Mouse (Mus musculus) midbrain, embryonic 11.5 days (tissue): ENCODE results near the gene Tiam1. TPM values are rescaled to one million over a fixed set of nuclear protein-coding genes. Genes with fewer than 3 reads are reported as not detected.

Source experiments
- ATAC-seq: fragments of 200-750 bp; cut with Nextera tagmentation; 2 replicates; pipeline ENCODE4 v1.8.0; 2017; ENCODE audit warnings: moderate TSS enrichment, moderate library complexity; ENCODE audit not compliant: low FRiP score
- DNase-seq: peaks from one replicate; pipeline ENCODE4 v3.0.0; 2015; ENCODE audit warnings: low spot score; ENCODE audit errors: missing footprints
- H3K27ac ChIP-seq: fragments of 300-500 bp; sonication (generic); 2 replicates; pipeline ENCODE4 v1.5.1; 2014; ENCODE audit warnings: low read depth, low read length
- H3K27me3 ChIP-seq: fragments of 300-500 bp; sonication (generic); 2 replicates; pipeline ENCODE4 v1.6.1; 2014; ENCODE audit warnings: mild to moderate bottlenecking, low read length, moderate library complexity, mixed read lengths; ENCODE audit not compliant: control insufficient read depth, insufficient read depth
- H3K36me3 ChIP-seq: fragments of 300-500 bp; sonication (generic); 2 replicates; pipeline ENCODE4 v1.6.1; 2014; ENCODE audit warnings: mild to moderate bottlenecking, low read length, moderate library complexity, mixed read lengths; ENCODE audit not compliant: control insufficient read depth, insufficient read depth
- H3K4me1 ChIP-seq: fragments of 300-500 bp; sonication (generic); 2 replicates; pipeline ENCODE4 v1.6.1; 2014; ENCODE audit warnings: low read length; ENCODE audit not compliant: control insufficient read depth, insufficient read depth
- H3K4me2 ChIP-seq: fragments of 300-500 bp; sonication (generic); 2 replicates; pipeline ENCODE4 v1.6.1; 2014; ENCODE audit warnings: mild to moderate bottlenecking, moderate library complexity
- H3K4me3 ChIP-seq: fragments of 300-500 bp; sonication (generic); 2 replicates; pipeline ENCODE4 v1.5.1; 2014; ENCODE audit warnings: low read depth, low read length
- H3K9ac ChIP-seq: fragments of 300-500 bp; sonication (generic); 2 replicates; pipeline ENCODE4 v1.6.1; 2014; ENCODE audit warnings: low read length
- H3K9me3 ChIP-seq: fragments of 300-500 bp; sonication (generic); 2 replicates; pipeline ENCODE4 v1.6.1; 2016; ENCODE audit warnings: low read length; ENCODE audit not compliant: control insufficient read depth
- WGBS: fragments of 180-500 bp; shearing (Covaris S2); extraction: QIAGEN DNeasy Blood & Tissue Kit; methylation state at CpG from one replicate; pipeline ENCODE4 v1.1.7; 2014; 5-methylcytosine and 5-hydroxymethylcytosine counted together
- polyA plus RNA-seq: library from polyadenylated mRNA; unstranded; fragments of >200 nt; fragmentation: Nextera tagmentation; extraction: Ambion mirVana; gene quantifications from 2 replicates; pipeline ENCODE4 v1.2.1, GENCODE M21; 2014

Gene Tiam1
- polyA plus RNA-seq, 1 experiment from 2014 or later, result 14.2 TPM

- H3K4me2 ChIP-seq, result no peak overlapping the region
- H3K4me1 ChIP-seq, result no peaks in the 10 kb centered on the region
- DNase-seq (no peak), ATAC-seq (no peak)
- H3K9me3 ChIP-seq, result no peaks in the 10 kb centered on the region
- H3K27ac ChIP-seq, result no peak overlapping the region
- no peak overlapping the region for H3K9ac ChIP-seq
- H3K27me3 ChIP-seq, result no peaks in the 10 kb centered on the region
- H3K36me3 ChIP-seq, result no peaks in the 10 kb centered on the region
- no peak overlapping the region for H3K4me3 ChIP-seq
- 93% methylated on average over 10 of the region's 10 CpGs for WGBS
Measured at GRCm38 (mm10) chr16:90042874-90043273, 100.7 kb downstream of the Tiam1 start.

DNA sequence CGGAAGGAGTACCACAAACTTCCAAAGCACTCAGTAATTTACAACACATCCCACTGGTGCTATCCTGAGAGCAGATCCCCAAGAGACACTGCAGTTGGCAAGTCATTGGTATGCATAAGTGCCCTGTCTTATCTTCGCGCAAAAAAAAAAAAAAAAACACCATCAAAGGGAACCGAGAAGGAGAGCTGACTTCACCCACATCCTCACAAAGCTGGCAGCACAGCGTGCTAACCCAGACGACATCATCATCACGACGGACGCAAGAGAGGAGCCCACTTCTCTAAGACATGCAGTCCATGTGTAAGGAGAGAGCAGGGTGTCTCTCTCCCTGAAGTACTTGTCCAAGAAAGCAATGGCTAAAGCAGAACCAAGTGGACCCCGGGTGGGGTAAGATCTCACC is 101.2 kb downstream of the Tiam1 start:
- no peak for DNase-seq
- Histone ChIP-seq H3K9ac (no peak overlapping the region), H3K27me3 (no peaks in the 10 kb centered on the region), H3K4me3 (no peak overlapping the region), H3K4me2 (no peak overlapping the region), H3K9me3 (no peaks in the 10 kb centered on the region), H3K36me3 (no peaks in the 10 kb centered on the region), H3K4me1 (no peaks in the 10 kb centered on the region), H3K27ac (no peak overlapping the region)
- ATAC-seq, result no peak
- WGBS, result 89% methylated on average over 10 of the region's 10 CpGs

DNA sequence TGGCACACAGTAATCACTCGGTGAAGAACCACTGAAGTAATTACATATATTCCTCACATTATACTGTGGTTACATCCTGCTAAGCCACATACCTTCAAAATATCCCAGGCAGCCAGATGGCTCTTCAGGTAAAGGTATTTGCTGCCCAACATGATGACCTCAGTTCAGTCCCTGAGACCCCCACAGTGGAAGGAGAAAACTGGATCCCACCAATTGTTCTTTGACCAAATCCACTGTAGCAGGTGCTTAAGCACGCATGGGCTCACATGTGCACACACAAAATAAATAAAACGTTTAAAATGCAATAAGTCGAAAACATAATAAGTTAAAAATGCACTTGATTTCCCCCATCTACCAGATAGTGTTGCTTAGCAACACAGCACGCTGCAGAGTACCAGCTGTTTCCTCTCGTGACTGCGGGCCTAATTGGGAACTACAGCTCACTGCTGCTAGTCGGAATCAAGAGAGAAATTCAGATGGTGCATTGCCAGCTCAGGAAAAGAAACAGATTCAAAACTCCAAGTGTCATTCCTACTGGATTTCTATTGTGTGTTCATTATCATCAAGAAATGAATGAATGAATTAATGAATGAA is 102.7 kb downstream of the Tiam1 start:
- no peak for ATAC-seq
- no peaks in the 10 kb centered on the region for H3K9me3 ChIP-seq
- 83% methylated on average over 8 of the region's 8 CpGs for WGBS
- H3K4me2 ChIP-seq, result no peak overlapping the region
- H3K27ac ChIP-seq, result no peak overlapping the region
- no peak overlapping the region for H3K9ac ChIP-seq
- no peaks in the 10 kb centered on the region for H3K27me3 ChIP-seq
- no peaks in the 10 kb centered on the region for H3K4me1 ChIP-seq
- no peaks in the 10 kb centered on the region for H3K36me3 ChIP-seq
- no peak for DNase-seq
- H3K4me3 ChIP-seq, result no peak overlapping the region

GRCm38 (mm10) chr16:90035595-90036110 is 107.9 kb downstream of the Tiam1 start:
- Histone ChIP-seq H3K27ac (no peak overlapping the region), H3K36me3 (no peaks in the 10 kb centered on the region), H3K9ac (no peak overlapping the region), H3K4me3 (no peak overlapping the region), H3K4me2 (no peak overlapping the region), H3K4me1 (no peaks in the 10 kb centered on the region; the same call in 1 of the 2 replicates), H3K27me3 (no peaks in the 10 kb centered on the region), H3K9me3 (no peaks in the 10 kb centered on the region)
- DNase-seq (no peak), ATAC-seq (no peak)
- 90% methylated on average over 10 of the region's 10 CpGs for WGBS

- H3K27me3 ChIP-seq, result no peaks in the 10 kb centered on the region
- DNase-seq (no peak), ATAC-seq (no peak)
- no peak overlapping the region for H3K27ac ChIP-seq
- no peak overlapping the region for H3K9ac ChIP-seq
- WGBS, result 96% methylated on average over 14 of the region's 14 CpGs
- no peak overlapping the region for H3K4me3 ChIP-seq
- H3K36me3 ChIP-seq, result no peaks in the 10 kb centered on the region
- no peak overlapping the region for H3K4me2 ChIP-seq
- no peaks in the 10 kb centered on the region; the same call in 1 of the 2 replicates for H3K4me1 ChIP-seq
- H3K9me3 ChIP-seq, result no peaks in the 10 kb centered on the region
Measured at GRCm38 (mm10) chr16:90030355-90030754, 113.2 kb downstream of the Tiam1 start.

- H3K4me1 ChIP-seq, result no peaks in the 10 kb centered on the region
- H3K27me3 ChIP-seq, result no peaks in the 10 kb centered on the region
- H3K4me2 ChIP-seq, result no peak overlapping the region
- no peak overlapping the region for H3K9ac ChIP-seq
- no peak overlapping the region for H3K4me3 ChIP-seq
- DNase-seq, result no peak
- 57% methylated on average over 3 of the region's 3 CpGs for WGBS
- ATAC-seq, result no peak
- H3K9me3 ChIP-seq, result no peaks in the 10 kb centered on the region
- no peak overlapping the region for H3K27ac ChIP-seq
- H3K36me3 ChIP-seq, result no peaks in the 10 kb centered on the region
Measured at GRCm38 (mm10) chr16:90027886-90028285, 115.7 kb downstream of the Tiam1 start.

DNA sequence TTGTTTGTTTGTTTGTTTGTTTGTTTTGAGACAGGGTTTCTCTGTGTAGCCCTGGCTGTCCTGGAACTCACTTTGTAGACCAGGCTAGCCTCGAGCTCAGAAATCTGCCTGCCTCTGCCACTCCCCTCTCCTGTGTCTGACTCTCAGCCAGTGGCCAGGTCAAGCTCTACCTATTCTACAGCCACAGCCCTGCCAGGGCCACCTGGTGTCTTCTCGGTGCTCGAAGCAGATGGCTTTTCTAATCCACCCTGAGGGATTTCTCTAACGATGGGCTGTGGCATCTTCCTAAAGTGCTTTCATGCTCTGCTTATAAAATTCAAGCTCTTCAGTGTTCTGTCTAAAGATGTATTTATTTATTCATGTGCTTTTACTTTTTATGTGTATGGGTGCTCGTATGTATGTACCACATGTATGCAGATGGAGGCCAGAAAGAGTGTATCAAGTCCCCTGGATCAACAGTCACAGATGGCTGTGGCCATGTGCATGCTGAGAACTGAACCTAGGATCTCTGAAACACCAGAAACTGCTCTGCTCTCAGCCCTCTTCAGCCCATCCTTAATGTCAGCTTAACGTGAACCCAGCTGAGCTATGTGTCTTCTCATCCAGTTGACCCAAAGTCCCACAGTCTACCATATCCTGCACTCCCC is 117.9 kb downstream of the Tiam1 start:
- no peaks in the 10 kb centered on the region for H3K9me3 ChIP-seq
- no peaks in the 10 kb centered on the region for H3K4me1 ChIP-seq
- H3K27ac ChIP-seq, result no peak overlapping the region
- DNase-seq, result no peak
- ATAC-seq, result no peak
- no peaks in the 10 kb centered on the region for H3K36me3 ChIP-seq
- 85% methylated on average over 6 of the region's 6 CpGs for WGBS
- no peaks in the 10 kb centered on the region for H3K27me3 ChIP-seq
- H3K4me3 ChIP-seq, result no peak overlapping the region
- no peak overlapping the region for H3K4me2 ChIP-seq
- no peak overlapping the region for H3K9ac ChIP-seq

GRCm38 (mm10) chr16:90023665-90024010 is 119.9 kb downstream of the Tiam1 start:
- H3K9me3 ChIP-seq, result no peaks in the 10 kb centered on the region
- no peaks in the 10 kb centered on the region for H3K36me3 ChIP-seq
- H3K4me2 ChIP-seq, result no peak overlapping the region
- H3K27ac ChIP-seq, result no peak overlapping the region
- ATAC-seq (no peak), DNase-seq (no peak)
- H3K4me3 ChIP-seq, result no peak overlapping the region
- H3K27me3 ChIP-seq, result no peaks in the 10 kb centered on the region
- H3K9ac ChIP-seq, result no peak overlapping the region
- WGBS, result 91% methylated on average over 8 of the region's 8 CpGs
- no peaks in the 10 kb centered on the region for H3K4me1 ChIP-seq

DNA sequence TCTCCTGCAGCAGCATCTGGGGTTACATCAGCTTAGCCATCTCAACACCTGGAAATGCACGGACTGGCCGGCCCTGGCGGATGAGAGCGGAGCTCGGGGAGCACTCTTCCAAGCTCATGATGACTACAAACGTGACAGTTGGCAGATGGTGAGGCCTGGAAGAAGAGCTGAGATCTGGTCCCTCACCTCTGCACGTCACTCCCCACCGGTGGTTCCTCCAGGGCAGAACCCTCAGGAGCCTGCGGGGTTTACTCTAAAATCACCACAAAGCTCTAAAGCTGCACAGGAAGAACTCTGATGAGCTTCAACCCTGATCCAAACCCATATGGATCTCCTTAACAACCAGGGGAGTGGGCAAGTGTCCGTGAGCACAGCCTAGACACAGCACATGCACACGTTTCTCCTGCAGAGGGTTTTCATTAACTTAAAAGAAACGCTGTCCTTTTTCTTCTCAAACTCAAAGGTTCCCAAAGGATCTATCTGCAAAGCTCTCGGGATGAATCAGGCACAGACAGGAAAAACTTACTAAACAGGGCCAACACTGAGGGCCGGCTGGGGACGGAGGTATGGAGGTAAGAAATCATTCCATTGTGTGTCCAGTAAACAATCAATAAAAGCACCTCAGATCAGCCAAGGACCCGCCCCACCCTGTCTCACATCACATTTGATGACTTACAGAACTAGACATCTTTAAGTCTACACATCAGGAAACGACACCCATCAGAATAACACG is 120.5 kb downstream of the Tiam1 start:
- WGBS, result 84% methylated on average over 18 of the region's 18 CpGs
- DNase-seq (no peak), ATAC-seq (no peak)
- H3K9me3 ChIP-seq, result no peaks in the 10 kb centered on the region
- no peak overlapping the region for H3K9ac ChIP-seq
- no peaks in the 10 kb centered on the region for H3K36me3 ChIP-seq
- no peaks in the 10 kb centered on the region for H3K4me1 ChIP-seq
- no peaks in the 10 kb centered on the region for H3K27me3 ChIP-seq
- H3K4me2 ChIP-seq, result no peak overlapping the region
- H3K27ac ChIP-seq, result no peak overlapping the region
- H3K4me3 ChIP-seq, result no peak overlapping the region
